Mouse (Mus musculus) layer of hippocampus, postnatal 10 days (tissue): ENCODE results near the gene Actl9. TPM values are rescaled to one million over a fixed set of nuclear protein-coding genes. Genes with fewer than 3 reads are reported as not detected.

Experiments
- DNase-seq, 2 experiments: peaks; one replicate each; pipeline ENCODE4 v3.0.0; 2021; ENCODE audit warnings: low spot score in 2 of 2
- long read RNA-seq: library from polyadenylated mRNA; stranded (forward); transcript quantifications from one replicate; pipeline ENCODE4 v2.0.0, GENCODE M21; 2023
- total RNA-seq, 2 experiments: library from RNA; stranded (reverse); gene quantifications; 2 replicates each; pipeline ENCODE4 v1.2.3; 2021

Gene Actl9
- under 1 TPM in 1 of 2 experiments, not detected in 1; 0.43 TPM for total RNA-seq
- long read RNA-seq, result 0 reads

DNA sequence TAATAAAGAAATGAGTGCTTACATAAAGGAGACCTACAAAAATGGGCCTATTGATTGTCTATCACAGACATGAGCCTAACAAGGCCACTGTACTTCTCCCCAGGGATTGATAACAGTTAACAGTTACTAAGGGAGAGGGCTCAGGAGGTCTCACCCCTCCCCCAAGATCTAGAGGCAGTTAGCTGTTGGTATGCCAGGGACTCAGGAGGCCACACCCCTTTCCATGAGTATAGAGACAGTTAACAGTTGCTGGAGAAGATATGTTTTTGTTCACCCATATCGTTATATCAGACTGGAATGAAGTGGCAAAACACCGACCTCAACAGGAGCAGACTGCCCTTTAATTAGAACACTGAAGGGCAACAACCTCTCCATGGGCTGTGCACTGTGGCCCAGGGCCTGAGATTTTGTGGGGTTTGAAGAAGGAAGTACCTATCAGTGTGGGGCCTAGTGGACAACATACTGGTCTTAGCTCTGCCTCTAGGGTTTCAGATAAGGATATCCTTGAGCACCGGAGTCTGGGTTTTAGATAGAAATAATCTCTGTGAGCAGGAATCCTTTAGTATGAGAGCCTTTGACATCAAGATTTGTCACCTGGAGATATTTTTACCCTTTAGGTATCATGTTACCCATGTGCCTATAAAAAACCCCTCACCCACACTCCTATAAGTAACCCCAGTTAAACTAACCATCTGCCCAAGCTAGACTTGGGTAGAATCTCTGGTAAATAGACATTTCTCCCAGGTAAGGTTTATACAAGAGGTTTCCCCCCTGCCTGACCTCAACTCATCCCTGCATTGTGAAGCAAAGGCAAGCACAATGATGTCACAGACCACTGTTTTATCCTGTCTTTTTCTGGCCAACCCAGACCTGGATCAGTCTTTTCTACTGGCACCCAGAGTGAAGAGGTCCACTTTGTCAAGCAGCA, at the start of gene Actl9:
Actl9 (plus strand) TSS at position 878 of the 928 bp plus-strand sequence.
- no peak for DNase-seq

DNA sequence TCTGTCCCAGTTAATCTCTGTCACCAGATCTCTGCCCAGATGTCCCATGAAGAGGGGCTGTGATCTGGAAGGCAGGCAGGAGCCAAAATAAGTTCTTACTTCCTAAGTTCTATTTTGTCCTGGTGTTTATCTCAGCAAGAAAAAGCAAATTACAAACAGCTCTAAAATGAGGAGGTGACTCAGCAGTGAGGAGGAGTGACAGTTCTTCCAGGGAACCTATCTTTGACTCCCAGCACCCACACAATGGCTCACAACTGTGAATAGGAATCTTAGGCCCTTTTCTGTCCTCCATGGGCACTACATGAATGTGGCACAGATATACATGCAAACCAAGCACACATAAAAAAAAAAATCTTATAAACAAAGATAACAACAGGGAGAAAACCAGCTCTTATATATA, 47.0 kb upstream of the Actl9 start:
- no peak for DNase-seq

DNA sequence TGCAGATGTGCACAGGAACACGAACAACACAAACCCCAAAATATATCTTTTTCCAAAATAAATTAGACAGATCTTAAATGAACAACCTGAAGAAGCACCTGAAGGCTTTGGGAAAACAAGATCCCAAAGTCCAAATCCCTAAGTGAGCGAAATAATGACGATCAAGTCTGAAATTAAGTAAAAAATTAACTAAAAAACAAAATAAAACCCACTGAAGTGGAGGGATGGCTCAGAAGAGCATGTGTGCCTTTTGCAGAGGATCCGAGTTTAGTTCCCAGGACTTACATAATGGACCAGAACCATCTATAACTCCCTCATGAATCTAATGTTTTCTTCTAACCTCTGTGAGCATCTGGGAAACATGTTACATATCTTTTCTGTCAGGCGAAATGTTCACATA, 40.4 kb upstream of the Actl9 start:
- DNase-seq, result no peak

DNA sequence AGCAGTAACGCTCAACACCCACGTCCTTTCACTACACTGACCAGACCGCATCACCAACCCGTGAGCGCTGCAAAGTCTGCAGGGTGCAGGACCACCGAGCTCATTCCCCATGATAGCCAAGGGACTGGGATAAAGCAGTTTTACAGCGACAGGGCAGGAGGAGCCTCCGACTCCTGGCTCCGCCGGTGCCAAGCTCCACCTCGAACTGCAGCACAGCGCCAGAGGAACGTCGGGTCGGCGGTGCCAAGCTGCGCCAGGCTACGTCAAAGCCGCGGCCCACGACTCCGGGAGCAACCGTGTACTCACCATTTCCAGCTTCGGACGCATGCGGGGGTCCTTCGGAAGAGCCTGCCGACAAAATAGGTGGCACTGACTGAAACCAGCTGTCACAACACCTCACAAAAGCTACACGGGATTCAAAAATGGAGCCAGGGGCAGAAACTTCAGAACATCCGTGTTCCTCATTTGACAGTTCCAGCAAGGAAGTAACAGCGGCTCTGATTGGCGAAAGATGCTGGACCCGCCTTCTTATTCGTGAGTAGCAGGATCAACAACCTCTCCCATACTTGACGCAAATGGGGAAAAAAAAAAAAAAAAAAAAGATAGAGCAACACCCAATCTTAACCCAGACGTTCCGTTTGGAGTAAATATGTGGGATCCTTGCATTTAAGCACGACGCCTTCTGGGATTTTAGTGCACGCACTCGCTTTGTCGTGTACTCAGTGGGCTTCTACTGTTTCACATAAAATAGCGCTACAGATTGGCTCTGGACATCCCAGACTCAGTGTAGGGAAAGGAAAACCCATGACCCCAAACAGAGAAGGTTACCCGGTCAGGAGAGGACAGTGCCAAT, 38.3 kb upstream of the Actl9 start, which contains the start of gene Zfp101:
Zfp101 (minus strand) TSS at position 460 of the 853 bp plus-strand sequence.
- DNase-seq, result peak; percentile 84 to 87

DNA sequence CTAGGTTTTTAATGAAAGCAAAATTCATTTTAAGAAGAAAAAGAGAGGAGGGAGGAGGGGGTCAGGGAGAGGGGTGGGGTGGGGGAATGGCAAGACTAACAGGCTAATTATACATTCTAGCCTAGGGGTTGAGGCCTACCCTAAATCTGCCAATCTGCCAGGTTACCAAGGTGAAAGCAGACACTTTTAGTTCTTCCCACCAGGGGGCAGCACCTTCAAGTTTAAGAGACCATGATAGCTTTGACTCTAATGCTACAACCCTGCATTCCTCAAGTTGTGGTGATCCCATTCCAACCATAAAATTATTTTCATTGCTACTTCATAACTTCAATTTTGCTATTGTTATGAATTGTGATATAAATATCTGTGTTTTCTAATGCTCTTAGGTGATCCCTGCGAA, 6.5 kb downstream of the Actl9 start:
- DNase-seq, result peak; percentile 75 to 84

DNA sequence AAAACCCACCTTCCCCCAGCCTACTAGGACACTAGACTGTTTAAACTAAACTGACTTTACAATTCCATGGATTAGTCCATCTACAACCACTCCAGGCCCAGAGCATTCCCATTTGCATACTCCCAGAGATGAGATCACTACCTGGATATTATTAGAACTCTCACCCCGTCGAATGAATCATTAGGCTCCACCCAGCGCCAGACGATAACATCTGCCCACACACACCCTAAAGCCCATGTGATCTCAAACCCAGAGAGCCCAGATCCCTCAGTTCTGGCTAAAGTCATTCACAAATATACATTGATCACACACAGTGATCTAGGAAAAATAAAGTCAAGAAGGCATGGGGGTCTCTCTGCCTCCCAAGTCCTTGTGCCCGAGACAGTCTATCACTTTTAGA, 7.2 kb downstream of the Actl9 start:
- no peak for DNase-seq

DNA sequence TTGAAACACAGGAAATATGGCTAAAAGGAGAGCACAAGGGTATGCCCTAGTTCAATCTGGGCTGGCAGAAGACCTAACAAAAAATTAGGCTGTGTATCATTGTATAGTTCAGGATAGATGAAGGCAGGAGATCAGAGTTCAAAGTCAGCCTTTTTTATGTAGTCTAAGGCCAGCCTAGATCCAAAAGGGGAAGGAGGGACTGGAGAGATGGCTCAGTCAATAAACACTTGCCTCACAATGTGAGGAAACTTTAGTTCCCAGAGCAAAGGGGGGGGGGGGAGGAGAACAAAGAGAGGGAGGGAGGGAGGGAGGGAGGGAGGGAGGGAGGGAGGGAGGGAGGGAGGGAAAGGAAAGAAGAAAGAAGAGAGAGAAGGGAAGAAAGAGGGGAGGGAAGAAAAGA, 8.5 kb downstream of the Actl9 start:
- DNase-seq, result no peak

DNA sequence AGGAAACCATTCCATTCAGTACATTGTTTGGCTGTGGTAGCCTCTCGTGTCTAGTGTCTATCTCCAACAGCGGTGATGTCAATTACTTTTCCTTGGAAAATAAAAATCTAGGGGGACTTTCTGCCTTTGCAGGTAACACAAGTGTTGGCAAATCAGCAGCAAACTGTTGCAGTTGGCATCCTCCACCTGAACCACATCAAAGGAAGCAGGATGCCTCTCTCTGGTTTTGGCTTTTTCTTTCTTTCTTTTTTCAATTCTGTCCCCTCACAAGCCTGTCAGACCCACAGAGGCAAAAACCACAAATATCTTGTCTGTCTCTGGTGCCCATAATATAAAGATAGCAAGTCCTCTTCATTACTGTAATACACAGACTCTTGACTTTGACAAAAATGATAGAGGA, 23.9 kb downstream of the Actl9 start:
- no peak for DNase-seq

DNA sequence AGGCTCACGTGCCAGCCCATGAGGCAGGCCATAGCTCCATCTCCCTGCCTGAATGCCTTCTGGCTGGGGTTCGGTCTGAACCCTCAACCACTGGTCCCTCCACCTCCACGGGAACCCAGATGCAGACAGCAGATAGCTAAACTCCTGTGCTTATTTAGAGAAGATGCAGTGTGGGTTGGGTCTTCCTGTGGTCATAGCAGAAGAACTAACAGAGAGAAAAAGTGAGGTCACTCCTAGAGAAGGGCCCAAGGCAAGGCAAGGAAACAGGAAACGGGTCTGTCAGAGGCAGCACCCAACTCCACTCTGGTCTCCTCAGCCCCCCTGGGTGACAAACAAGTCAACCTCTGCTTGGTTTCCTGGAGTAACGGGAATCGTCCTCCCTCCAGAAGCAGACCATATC, 38.5 kb downstream of the Actl9 start:
- no peak for DNase-seq

Other genes with a start within 250 kb of the Actl9 start
- gene Olfr239, start 241.6 kb upstream of the Actl9 start, total RNA-seq, result not detected
- gene Olfr1564, start 211.2 kb upstream of the Actl9 start, total RNA-seq, result under 1 TPM; 0.42 to 0.59 TPM
- gene Zfp955a, start 177.8 kb upstream of the Actl9 start, total RNA-seq, result 10 to 100 TPM; 13.9 to 15.0 TPM
- gene Olfr63, start 168.2 kb upstream of the Actl9 start, total RNA-seq, result not detected
- 10 to 100 TPM; 21.5 to 26.8 TPM for gene Zfp955b, start 143.4 kb upstream of the Actl9 start, total RNA-seq
- gene Zfp81, start 74.0 kb upstream of the Actl9 start, total RNA-seq, result 10 to 100 TPM; 26.5 to 28.8 TPM
- 10 to 100 TPM in 1 of 2 experiments, 1 to 10 TPM in 1; 9.2 to 11.7 TPM for gene Zfp101, start 38.3 kb upstream of the Actl9 start, total RNA-seq
- gene Adamts10, start 91.3 kb downstream of the Actl9 start, total RNA-seq, result 10 to 100 TPM; 37.2 to 37.5 TPM
- gene Myo1f, start 122.8 kb downstream of the Actl9 start, total RNA-seq, result 1 to 10 TPM; 1.5 to 1.6 TPM
- gene Zfp414, start 196.2 kb downstream of the Actl9 start, total RNA-seq, result 10 to 100 TPM; 48.0 to 53.1 TPM
- gene Pram1, start 205.2 kb downstream of the Actl9 start, total RNA-seq, result under 1 TPM in 1 of 2 experiments, not detected in 1; 0.27 TPM